Mouse (Mus musculus) thymus, adult 2 months (tissue): ENCODE measurements around the gene Jup.

Experiments
- CTCF ChIP-seq: fragments of 200-500 bp; IDR thresholded peaks from 2 replicates; pipeline ENCODE4 v1.5.1; 2012; ENCODE audit warnings: mild to moderate bottlenecking, control low read depth, low read length, moderate library complexity, borderline replicate concordance; ENCODE audit not compliant: control insufficient read depth, poor library complexity, insufficient read depth; ENCODE audit errors: extremely low read depth
- POLR2A ChIP-seq: fragments of 200-500 bp; IDR thresholded peaks from 2 replicates; pipeline ENCODE4 v1.6.1; 2012; ENCODE audit warnings: mild to moderate bottlenecking, low read length, control low read depth, moderate library complexity; ENCODE audit not compliant: control insufficient read depth, poor library complexity, insufficient read depth; ENCODE audit errors: extremely low read depth

DNA sequence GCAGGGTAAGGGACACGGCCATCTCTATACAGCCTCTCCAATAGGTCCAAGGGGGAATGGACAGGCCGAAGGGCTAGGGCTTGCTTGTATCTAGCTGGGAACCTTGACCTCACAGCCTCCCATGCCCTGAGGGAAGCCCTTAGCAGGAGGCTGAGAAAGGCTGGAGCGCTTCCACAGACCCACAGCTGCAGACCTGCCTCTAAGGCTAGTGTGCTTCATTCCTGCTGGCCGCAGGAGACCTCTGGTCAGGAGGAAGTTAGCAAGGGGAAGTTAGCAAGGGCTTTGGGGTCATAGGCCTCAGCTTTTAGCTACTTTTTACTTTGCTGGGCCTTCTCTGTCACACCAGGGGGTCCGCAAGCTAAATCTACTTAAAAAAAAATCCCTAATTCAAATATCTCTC is 19.1 kb downstream of the Jup start:
- TF ChIP-seq CTCF (no peak), POLR2A (no peak)
